Mouse (Mus musculus): ENCODE data around the gene Tas1r2.

- TF ChIP-seq CTCF (IDR thresholded peaks at IDR 0.05; ENCODE audit: control insufficient read depth, insufficient read depth, insufficient read length) (no peak), CEBPB (IDR thresholded peaks at IDR 0.05; ENCODE audit: low read depth) (no peak), MAX (IDR thresholded peaks at IDR 0.05) (no peak), USF1 (IDR thresholded peaks at IDR 0.05; ENCODE audit: low read depth) (peak; percentile 14)
Measured at GRCm38 (mm10) chr4:139622373-139623282, 30.7 kb upstream of the Tas1r2 start, which contains the start of gene Aldh4a1.

All from C2C12 (cell line).